Mouse (Mus musculus) megakaryocyte, embryonic 14.5 days (primary cell): ENCODE data around the gene Plgrkt.

Source experiments
- FLI1 ChIP-seq: IDR thresholded peaks from 2 replicates; pipeline ENCODE4 v1.6.1; 2012; ENCODE audit warnings: low read length, inconsistent platforms, mixed read lengths
- GATA1 ChIP-seq: IDR thresholded peaks from 3 replicates; pipeline ENCODE4 v1.6.1; 2012; ENCODE audit warnings: mixed read lengths, low read length, inconsistent platforms, borderline replicate concordance

DNA sequence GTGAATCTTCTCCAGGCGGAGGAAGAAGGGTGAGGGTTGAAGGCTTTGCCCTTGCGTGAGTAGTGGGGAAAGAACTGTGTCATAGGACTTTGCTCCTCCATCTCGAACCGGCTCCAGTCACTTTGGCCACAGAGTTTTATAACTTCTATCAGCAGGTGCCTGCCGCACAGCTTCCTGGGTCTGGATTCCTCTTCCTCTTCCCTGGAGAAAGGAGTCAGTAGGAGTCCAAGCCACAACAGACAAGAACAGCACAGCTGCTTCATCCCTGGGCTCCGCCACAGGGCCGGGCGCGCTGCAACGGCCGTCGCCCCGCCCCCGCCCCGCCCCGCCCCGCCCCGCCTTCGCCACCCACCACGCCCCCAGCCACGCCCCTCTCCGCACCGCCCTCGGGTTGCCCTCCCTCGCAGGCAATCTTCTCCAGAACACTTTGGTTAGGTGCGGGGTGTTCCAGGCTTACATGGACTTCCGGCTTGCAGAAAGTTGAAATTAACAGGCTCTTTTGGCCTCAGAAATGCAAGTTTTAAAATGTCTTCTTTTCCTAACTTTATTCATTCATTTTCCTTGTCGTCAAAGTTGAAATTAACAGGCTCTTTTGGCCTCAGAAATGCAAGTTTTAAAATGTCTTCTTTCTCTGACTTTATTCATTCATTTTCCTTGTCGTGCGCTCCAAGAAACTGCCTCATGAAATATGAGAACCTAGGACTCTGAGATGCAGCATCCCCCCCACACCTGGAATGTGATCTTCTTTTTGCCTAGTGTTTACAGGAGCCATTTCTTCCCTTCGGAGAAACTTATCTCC lies 41.9 kb downstream of the Plgrkt start, which contains the start of gene Insl6:
- TF ChIP-seq GATA1 (no peak), FLI1 (no peak)
